Mouse (Mus musculus) liver, embryonic 12.5 days (tissue): ENCODE data around the gene Dennd2d. TPM values are rescaled to one million over a fixed set of nuclear protein-coding genes. Genes with fewer than 3 reads are reported as not detected.

Experiments used
- ATAC-seq: fragments of 200-750 bp; cut with Nextera tagmentation; 2 replicates; pipeline ENCODE4 v1.8.0; 2017; ENCODE audit warnings: moderate number of reproducible peaks, mild to moderate bottlenecking, moderate library complexity
- H3K27ac ChIP-seq: fragments of 300-500 bp; sonication (generic); 2 replicates; pipeline ENCODE4 v1.5.1; 2016; ENCODE audit warnings: mild to moderate bottlenecking
- H3K27me3 ChIP-seq: fragments of 300-500 bp; sonication (generic); replicated peaks from 2 replicates; pipeline ENCODE4 v1.6.1; 2016; ENCODE audit warnings: mild to moderate bottlenecking, moderate library complexity
- H3K36me3 ChIP-seq: fragments of 300-500 bp; sonication (generic); 2 replicates; pipeline ENCODE4 v1.6.1; 2016; ENCODE audit warnings: mild to moderate bottlenecking, moderate library complexity
- H3K4me1 ChIP-seq: fragments of 300-500 bp; sonication (generic); 2 replicates; pipeline ENCODE4 v1.6.1; 2016
- H3K4me2 ChIP-seq: fragments of 300-500 bp; sonication (generic); 2 replicates; pipeline ENCODE4 v1.6.1; 2016; ENCODE audit warnings: mild to moderate bottlenecking, moderate library complexity
- H3K4me3 ChIP-seq: fragments of 300-500 bp; sonication (generic); 2 replicates; pipeline ENCODE4 v1.5.1; 2016; ENCODE audit warnings: mild to moderate bottlenecking, moderate library complexity
- H3K9ac ChIP-seq: fragments of 300-500 bp; sonication (generic); 2 replicates; pipeline ENCODE4 v1.6.1; 2016; ENCODE audit warnings: mild to moderate bottlenecking, moderate library complexity
- H3K9me3 ChIP-seq: fragments of 300-500 bp; sonication (generic); replicated peaks from 2 replicates; pipeline ENCODE4 v1.6.1; 2016; ENCODE audit warnings: mild to moderate bottlenecking, moderate library complexity
- WGBS: fragments of 180-500 bp; shearing (Covaris S2); methylation state at CpG from one replicate; pipeline ENCODE4 v1.1.7; 2016; ENCODE audit not compliant: insufficient replicate concordance; 5-methylcytosine and 5-hydroxymethylcytosine counted together
- polyA plus RNA-seq: library from polyadenylated mRNA; unstranded; fragments of >200 nt; fragmentation: Nextera tagmentation; extraction: Ambion mirVana; gene quantifications from 2 replicates; pipeline ENCODE4 v1.2.1, GENCODE M21; 2016

Dennd2d gene
- polyA plus RNA-seq, 1 experiment from 2014 or later: 4.9 TPM

- H3K4me2 ChIP-seq: peak overlapping the region; percentile 96
- ATAC-seq: no peak
- 0 out of 2 replicates have a peak, but pooled peaks cover 4% of the 10 kb centered on the region for H3K27me3 ChIP-seq
- H3K9ac ChIP-seq: no peak overlapping the region
- H3K9me3 ChIP-seq: no peaks in the 10 kb centered on the region
- H3K27ac ChIP-seq: peak overlapping the region; percentile 61
- no peak overlapping the region for H3K4me3 ChIP-seq
- H3K4me1 ChIP-seq: peaks cover 25% of the 10 kb centered on the region
- no peaks in the 10 kb centered on the region for H3K36me3 ChIP-seq
- 56% methylated on average over 4 of the region's 4 CpGs for WGBS
These were observed 1.7 kb downstream of the Dennd2d start for GRCm38 (mm10) chr3:106483796-106484405.

- Histone ChIP-seq H3K27ac (no peak overlapping the region), H3K4me3 (no peak overlapping the region), H3K9me3 (no peaks in the 10 kb centered on the region), H3K4me2 (no peak overlapping the region), H3K36me3 (no peaks in the 10 kb centered on the region), H3K4me1 (peaks cover 25% of the 10 kb centered on the region), H3K9ac (no peak overlapping the region), H3K27me3 (0 out of 2 replicates have a peak, but pooled peaks cover 4% of the 10 kb centered on the region)
- WGBS: 62% methylated on average over 3 of the region's 3 CpGs
- ATAC-seq: no peak
These were observed 2.7 kb downstream of the Dennd2d start for GRCm38 (mm10) chr3:106484861-106485260.

- H3K9me3 ChIP-seq: no peaks in the 10 kb centered on the region
- no peaks in the 10 kb centered on the region for H3K36me3 ChIP-seq
- H3K9ac ChIP-seq: no peak overlapping the region
- no peak overlapping the region for H3K4me2 ChIP-seq
- peaks cover 25% of the 10 kb centered on the region for H3K4me1 ChIP-seq
- WGBS: 65% methylated on average over 5 of the region's 5 CpGs
- no peak overlapping the region for H3K27ac ChIP-seq
- no peak for ATAC-seq
- H3K4me3 ChIP-seq: no peak overlapping the region
- 0 out of 2 replicates have a peak, but pooled peaks cover 4% of the 10 kb centered on the region for H3K27me3 ChIP-seq
These were observed 3.6 kb downstream of the Dennd2d start for GRCm38 (mm10) chr3:106485810-106486209.

GRCm38 (mm10) chr3:106487551-106487950 lies 5.3 kb downstream of the Dennd2d start:
- WGBS: 80% methylated on average over 2 of the region's 2 CpGs
- no peak for ATAC-seq
- H3K4me2 ChIP-seq: no peak overlapping the region
- no peak overlapping the region for H3K27ac ChIP-seq
- peaks cover 37% of the 10 kb centered on the region for H3K4me1 ChIP-seq
- H3K9ac ChIP-seq: no peak overlapping the region
- H3K4me3 ChIP-seq: no peak overlapping the region
- H3K27me3 ChIP-seq: no peaks in the 10 kb centered on the region
- no peaks in the 10 kb centered on the region for H3K36me3 ChIP-seq
- no peaks in the 10 kb centered on the region for H3K9me3 ChIP-seq

GRCm38 (mm10) chr3:106490239-106490638 lies 8.0 kb downstream of the Dennd2d start:
- Histone ChIP-seq H3K9me3 (no peaks in the 10 kb centered on the region), H3K4me2 (no peak overlapping the region), H3K4me1 (peaks cover 49% of the 10 kb centered on the region), H3K9ac (no peak overlapping the region), H3K36me3 (no peaks in the 10 kb centered on the region), H3K27me3 (no peaks in the 10 kb centered on the region), H3K4me3 (no peak overlapping the region), H3K27ac (no peak overlapping the region)
- 83% methylated on average over 4 of the region's 4 CpGs for WGBS
- ATAC-seq: no peak

- Histone ChIP-seq H3K27ac (peak overlapping the region; percentile 65), H3K9me3 (no peaks in the 10 kb centered on the region), H3K4me1 (peaks cover 69% of the 10 kb centered on the region), H3K9ac (0 out of 2 replicates have a peak overlapping the region, but pooled peaks have one; percentile 31), H3K36me3 (no peaks in the 10 kb centered on the region), H3K27me3 (no peaks in the 10 kb centered on the region), H3K4me3 (no peak overlapping the region), H3K4me2 (no peak overlapping the region)
- 20% methylated on average over 1 of the region's 1 CpGs for WGBS
- ATAC-seq: peak; percentile 44; the same call in 1 of the 2 replicates
These were observed 10.5 kb downstream of the Dennd2d start for GRCm38 (mm10) chr3:106492723-106493122.

- ATAC-seq: no peak
- H3K4me2 ChIP-seq: no peak overlapping the region
- no peak overlapping the region for H3K9ac ChIP-seq
- H3K9me3 ChIP-seq: no peaks in the 10 kb centered on the region
- H3K27ac ChIP-seq: peak overlapping the region; percentile 64
- no peaks in the 10 kb centered on the region for H3K36me3 ChIP-seq
- 53% methylated on average over 8 of the region's 8 CpGs for WGBS
- H3K4me3 ChIP-seq: no peak overlapping the region
- peaks cover 74% of the 10 kb centered on the region for H3K4me1 ChIP-seq
- H3K27me3 ChIP-seq: no peaks in the 10 kb centered on the region
These were observed 11.0 kb downstream of the Dennd2d start for GRCm38 (mm10) chr3:106493202-106493601.

- H3K36me3 ChIP-seq: no peaks in the 10 kb centered on the region
- H3K9ac ChIP-seq: no peak overlapping the region
- peak overlapping the region; percentile 64 for H3K27ac ChIP-seq
- ATAC-seq: no peak
- no peak overlapping the region for H3K4me3 ChIP-seq
- H3K9me3 ChIP-seq: no peaks in the 10 kb centered on the region
- H3K27me3 ChIP-seq: no peaks in the 10 kb centered on the region
- H3K4me1 ChIP-seq: peaks cover 79% of the 10 kb centered on the region
- 48% methylated on average over 3 of the region's 3 CpGs for WGBS
- H3K4me2 ChIP-seq: peak overlapping the region; percentile 34
These were observed 11.7 kb downstream of the Dennd2d start for GRCm38 (mm10) chr3:106493882-106494281.

- Histone ChIP-seq H3K4me1 (peaks cover 79% of the 10 kb centered on the region), H3K9me3 (no peaks in the 10 kb centered on the region), H3K36me3 (peaks cover 2% of the 10 kb centered on the region), H3K27me3 (no peaks in the 10 kb centered on the region), H3K4me2 (peak overlapping the region; percentile 34), H3K4me3 (no peak overlapping the region), H3K9ac (no peak overlapping the region), H3K27ac (peak overlapping the region; percentile 64)
- ATAC-seq: peak; percentile 78
- 36% methylated on average over 1 of the region's 1 CpGs for WGBS
These were observed 12.3 kb downstream of the Dennd2d start for GRCm38 (mm10) chr3:106494417-106494950.

GRCm38 (mm10) chr3:106495346-106496044 lies 13.3 kb downstream of the Dennd2d start:
- H3K27me3 ChIP-seq: no peaks in the 10 kb centered on the region
- no peak overlapping the region for H3K9ac ChIP-seq
- peak overlapping the region; percentile 84 for H3K27ac ChIP-seq
- no peaks in the 10 kb centered on the region for H3K9me3 ChIP-seq
- peaks cover 79% of the 10 kb centered on the region for H3K4me1 ChIP-seq
- no peak overlapping the region for H3K4me3 ChIP-seq
- WGBS: 56% methylated on average over 1 of the region's 1 CpGs
- peak; percentile 26 for ATAC-seq
- H3K4me2 ChIP-seq: peak overlapping the region; percentile 35
- H3K36me3 ChIP-seq: peaks cover 11% of the 10 kb centered on the region

GRCm38 (mm10) chr3:106496045-106496721 lies 14.0 kb downstream of the Dennd2d start:
- peak; percentile 88 for ATAC-seq
- Histone ChIP-seq H3K9me3 (no peaks in the 10 kb centered on the region), H3K27ac (peak overlapping the region; percentile 84), H3K9ac (no peak overlapping the region), H3K36me3 (peaks cover 18% of the 10 kb centered on the region), H3K27me3 (no peaks in the 10 kb centered on the region), H3K4me3 (no peak overlapping the region), H3K4me2 (peak overlapping the region; percentile 35), H3K4me1 (peaks cover 75% of the 10 kb centered on the region)
- WGBS: 16% methylated on average over 4 of the region's 4 CpGs

- 49% methylated on average over 3 of the region's 3 CpGs for WGBS
- peaks cover 66% of the 10 kb centered on the region for H3K4me1 ChIP-seq
- no peak overlapping the region for H3K4me2 ChIP-seq
- H3K27me3 ChIP-seq: no peaks in the 10 kb centered on the region
- H3K36me3 ChIP-seq: peaks cover 23% of the 10 kb centered on the region
- H3K27ac ChIP-seq: peak overlapping the region; percentile 84; the same call in 1 of the 2 replicates
- no peaks in the 10 kb centered on the region for H3K9me3 ChIP-seq
- no peak for ATAC-seq
- H3K4me3 ChIP-seq: no peak overlapping the region
- no peak overlapping the region for H3K9ac ChIP-seq
These were observed 14.8 kb downstream of the Dennd2d start for GRCm38 (mm10) chr3:106496996-106497395.
